Mouse (Mus musculus): ENCODE measurements around the gene Coa3.

Gene Coa3

DNA sequence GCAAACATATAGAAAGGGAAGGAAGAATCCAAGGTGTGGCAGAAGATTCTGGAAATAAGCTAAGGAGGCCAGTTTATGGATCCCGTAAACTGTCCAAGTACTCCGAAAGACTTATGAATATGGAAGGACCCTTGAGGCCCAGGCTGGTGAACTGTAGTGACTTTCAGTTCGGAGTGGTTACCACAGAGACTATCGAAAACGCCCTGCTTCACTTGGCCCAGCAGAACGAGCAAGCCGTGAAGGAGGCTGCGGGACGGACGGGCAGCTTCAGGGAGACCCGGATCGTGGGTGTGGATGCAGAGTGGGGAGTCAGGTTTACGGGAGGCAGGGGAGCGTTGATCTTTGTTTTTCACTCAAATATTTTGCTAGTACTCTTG is 267 bp upstream of the Coa3 start:
- no peak for DNase-seq

DNA sequence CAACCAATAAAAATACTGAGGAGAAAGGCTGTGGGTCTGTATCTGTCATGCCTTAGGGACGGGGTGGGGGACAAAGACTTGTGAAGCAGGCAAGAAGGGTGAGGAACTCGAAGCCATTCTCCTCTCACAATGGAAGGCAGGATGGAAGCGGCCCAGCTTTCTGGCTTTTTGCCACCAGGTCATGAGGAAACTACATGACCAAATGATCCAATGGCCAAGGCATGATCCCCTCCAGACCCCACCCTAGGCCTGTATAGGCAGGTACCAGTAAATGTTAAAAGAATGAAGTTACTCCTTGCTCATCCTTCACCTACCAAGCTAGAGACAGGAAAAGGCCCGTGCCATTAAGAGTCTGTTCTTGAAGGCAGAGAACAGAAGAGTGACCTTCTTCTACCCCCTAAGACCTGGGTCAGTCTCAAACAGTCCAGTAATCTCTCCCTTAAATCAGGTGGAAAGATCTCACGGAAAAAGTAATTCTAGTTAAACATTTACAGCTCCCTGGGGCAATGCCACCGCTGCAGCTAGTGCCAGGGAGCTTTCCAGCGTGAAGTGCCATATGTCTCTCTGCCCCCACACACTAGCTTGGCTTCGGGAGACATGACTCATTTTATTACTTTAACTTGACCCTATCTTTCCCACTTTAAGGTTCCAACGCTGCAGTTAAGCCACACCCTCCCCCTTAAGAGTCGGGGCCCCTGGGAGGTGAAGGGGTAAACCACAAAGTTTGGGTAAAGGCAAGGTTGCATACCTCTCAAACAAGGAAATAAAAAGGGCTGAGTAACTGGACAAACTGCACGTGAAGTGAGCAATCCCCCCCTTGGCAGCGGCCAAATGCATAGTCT is 1.3 kb downstream of the Coa3 start:
- no peak for DNase-seq

DNA sequence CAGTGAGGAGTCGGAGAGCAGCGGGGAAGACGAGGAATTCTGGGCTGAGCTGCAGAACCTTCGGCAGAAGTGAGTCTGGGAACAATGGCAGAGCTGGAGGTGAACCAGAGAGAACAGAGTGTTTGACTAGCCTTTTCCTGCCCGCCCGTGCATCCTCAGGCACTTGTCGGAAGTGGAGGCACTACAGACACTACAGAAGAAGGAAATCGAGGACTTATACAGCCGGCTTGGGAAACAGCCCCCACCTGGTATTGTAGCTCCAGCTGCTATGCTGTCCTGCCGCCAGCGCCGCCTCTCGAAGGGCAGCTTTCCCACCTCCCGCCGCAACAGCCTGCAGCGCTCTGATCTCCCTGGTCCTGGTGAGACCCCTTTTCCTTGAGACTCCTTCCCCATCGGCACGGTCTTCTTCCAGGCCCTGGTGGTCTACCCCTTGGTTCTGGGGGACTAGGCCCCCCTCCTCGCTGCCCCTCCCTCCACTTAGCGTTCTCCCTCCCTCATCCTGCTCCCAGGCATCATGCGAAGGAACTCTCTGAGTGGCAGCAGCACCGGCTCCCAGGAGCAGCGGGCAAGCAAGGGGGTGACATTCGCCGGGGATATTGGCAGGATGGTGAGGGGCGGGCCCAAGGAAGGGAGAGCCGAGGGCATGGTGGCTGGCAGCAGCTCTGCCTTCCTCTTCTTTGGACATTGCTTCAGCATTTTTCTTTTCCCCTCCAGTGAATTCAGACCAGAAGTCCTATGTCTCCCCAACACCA is 2.4 kb downstream of the Coa3 start:
- DNase-seq = no peak

DNA sequence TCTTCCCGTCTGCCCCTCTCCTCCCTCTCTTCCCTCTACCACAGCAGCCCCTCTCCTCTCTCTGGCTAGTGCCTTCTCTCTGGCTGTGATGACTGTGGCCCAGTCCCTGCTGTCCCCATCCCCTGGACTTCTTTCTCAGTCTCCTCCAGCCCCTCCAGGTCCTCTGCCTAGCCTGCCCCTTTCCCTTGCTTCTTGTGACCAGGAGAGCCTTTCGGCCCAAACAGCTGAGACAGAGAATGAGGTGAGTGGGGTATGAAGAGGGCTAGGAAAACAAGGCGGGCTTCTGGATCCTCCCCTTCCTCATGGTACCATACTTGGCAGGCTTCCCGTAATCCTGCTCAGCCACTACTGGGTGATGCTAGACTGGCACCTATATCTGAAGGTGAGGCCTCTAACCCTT is 3.6 kb downstream of the Coa3 start:
- DNase-seq = no peak

DNA sequence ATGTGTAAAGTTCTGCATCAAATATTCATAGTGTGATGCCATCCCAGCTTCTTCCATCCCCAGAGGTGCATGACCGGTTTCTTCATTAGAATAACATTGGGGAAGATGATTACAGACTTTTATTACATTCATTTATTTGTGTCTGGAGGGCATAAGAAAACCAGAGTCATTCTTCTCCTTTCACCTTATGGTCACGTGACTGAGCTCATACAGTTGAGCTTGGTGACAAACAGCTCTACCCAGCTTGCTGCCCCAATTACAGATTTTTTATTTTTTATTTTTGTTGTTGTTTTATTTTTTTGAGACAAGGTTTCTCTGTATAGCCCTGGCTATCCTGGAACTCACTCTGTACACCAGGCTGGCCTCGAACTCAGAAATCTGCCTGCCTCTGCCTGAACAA is 6.5 kb downstream of the Coa3 start:
- no peak for DNase-seq

DNA sequence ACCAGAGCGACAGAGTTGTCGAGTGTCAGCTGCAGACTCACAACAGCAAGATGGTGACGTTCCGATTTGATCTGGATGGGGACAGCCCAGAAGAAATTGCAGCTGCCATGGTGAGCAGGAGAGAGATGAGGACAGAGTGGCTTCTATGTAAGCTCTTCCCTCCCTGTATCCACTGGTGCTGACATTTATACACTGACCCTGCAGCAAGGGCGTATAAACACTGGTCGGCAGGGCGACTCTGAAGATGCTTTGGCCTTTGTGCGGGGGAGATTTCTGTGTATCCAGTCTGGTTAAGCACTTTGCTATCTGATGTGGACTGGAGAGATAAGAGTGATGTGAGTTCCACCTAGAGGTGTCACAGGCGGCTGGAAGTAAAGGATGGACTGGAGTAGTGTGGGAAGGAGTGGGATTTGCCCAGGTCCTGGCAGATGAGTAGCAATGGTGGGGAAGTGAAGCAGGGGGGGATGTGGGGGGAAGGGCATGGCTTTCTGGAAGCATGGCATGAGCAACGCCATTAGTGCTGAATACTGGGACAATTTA is 9.3 kb downstream of the Coa3 start:
- DNase-seq = peak; percentile 80

DNA sequence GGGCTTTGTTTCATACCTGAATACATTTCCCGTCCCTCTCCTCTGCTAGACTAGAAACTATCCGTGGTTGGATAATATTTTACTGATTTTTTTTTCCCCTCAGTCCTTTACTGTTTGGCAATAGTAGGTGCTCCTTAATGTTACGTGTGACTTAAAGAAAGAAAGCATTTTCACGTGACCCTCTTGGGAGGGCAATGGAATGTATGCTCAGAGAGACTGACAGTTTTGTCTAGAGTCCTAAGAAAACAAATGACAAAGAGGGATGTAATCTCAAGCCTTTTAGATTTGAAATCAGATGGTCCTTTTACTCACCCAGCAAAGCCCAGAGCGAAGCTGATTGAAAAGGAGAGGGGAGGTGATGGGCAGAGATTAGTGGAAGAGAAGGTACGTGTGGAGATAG is 13.0 kb downstream of the Coa3 start:
- DNase-seq = no peak

DNA sequence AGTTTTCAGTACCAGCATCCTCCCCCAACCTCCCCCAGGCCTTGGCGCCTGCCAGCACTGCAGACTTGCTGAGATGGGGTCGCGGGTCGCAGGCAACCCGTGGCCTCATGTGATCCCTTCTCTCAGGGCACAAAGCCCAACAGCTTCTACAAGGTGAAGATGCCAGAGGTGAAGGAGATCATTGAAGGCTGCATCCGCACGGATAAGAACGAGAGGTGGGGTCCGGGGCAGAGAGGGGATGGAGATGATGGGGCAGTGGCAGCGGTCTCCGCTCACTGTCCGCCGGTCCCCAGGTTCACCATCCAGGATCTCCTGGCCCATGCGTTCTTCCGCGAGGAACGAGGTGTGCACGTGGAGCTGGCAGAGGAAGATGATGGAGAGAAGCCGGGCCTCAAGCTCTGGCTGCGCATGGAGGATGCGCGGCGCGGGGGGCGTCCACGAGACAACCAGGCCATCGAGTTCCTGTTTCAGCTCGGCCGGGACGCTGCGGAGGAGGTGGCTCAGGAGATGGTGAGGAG is 13.9 kb downstream of the Coa3 start:
- peak; percentile 40 for DNase-seq

DNA sequence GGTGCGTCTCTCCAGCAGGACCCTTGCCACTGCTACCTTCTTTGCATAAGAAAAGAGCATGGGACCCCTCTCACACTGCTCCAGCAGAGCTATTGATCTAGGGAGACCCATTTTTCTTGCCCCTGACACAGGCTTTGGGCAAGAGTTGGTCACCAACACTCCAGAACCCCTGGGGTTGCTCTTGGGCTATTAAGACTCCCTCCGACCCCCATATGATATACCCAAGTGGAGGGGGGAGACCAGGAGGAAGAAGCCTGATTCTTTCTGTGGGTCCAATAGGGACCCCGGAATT is 15.0 kb downstream of the Coa3 start:
- DNase-seq = no peak

DNA sequence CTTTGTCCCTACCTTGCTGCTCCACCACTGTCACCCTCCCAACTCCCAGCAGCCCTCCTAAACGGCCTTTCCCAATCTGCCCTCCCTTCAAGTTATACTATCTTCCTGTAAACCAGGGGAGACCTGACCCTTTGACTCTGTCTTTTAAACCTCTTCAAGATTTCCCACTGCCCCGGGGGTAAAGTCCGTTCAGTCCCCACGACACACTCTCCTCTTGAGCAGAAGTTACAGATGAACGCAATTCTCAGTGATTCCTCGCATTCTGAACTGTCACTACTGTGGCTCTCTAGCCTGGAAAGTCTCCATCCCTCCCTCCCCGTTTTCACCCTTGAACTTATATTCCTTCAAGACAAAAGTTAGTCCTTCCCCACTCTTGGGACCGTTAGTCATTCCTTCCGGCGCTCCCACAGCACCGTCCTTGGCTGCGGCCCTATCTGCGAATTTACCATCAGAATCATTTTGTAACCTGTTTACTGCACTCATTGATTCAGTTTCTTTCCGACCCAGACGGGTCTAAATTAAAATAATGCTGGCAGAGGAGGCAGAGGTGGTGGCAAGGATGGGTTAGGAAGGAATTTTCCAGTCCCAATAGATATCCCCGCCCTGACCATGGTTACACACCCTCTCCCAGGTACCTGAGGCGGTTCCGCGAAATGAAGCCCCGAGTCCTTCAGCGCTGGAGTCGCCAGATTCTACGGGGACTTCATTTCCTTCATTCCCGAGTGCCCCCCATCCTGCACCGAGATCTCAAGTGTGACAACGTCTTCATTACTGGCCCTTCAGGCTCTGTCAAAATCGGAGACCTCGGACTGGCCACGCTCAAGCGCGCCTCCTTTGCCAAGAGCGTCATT is 15.6 kb downstream of the Coa3 start:
- no peak for DNase-seq

DNA sequence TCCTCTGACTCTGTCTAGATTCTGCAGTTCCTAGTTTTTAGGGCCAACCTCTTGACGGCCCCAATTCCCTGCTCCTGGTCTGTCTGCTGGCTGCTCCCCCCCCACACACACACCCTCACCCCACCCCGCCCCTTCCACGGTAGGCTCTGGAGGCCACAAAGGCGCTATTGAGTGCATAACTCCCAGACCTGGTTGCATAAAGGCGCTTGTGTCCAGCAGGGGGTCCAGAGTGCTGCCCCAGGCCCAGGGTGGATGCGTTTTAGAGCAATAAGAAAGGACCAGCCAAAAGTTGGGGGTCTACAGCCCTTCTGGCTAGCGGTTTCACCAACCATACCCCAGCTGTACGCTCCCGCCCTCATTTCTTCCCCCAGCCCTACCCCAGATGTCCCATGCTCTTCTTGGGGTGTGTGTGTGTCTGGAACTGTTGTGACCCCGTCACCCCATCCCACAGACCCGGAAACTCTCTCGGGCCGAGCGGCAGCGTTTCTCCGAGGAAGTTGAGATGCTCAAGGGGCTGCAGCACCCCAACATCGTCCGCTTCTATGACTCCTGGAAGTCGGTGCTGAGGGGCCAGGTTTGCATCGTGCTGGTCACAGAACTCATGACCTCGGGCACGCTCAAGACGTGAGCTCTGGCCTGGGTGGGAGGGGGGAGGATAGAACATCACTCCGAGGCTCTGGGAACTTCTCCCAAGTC is 16.5 kb downstream of the Coa3 start:
- DNase-seq = peak; percentile 64

DNA sequence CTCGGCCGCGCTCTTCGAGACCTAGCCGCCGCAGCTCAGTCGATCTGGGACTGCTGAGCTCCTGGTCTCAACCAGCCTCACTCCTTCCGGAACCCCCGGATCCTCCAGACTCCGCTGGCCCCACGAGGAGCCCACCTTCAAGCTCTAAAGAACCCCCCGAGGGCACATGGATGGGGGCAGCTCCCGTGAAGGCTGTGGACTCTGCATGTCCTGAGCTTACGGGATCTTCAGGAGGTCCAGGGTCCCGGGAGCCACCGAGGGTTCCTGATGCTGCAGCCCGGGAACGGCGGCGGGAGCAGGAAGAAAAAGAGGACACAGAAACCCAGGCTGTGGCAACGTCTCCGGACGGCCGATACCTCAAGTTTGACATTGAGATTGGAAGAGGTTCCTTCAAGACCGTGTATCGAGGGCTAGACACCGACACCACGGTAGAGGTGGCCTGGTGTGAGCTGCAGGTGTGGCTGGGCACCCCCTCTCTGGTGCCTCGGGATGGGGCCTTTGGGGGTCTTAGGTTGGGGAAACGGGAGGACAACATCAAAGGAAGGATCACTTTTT is 18.0 kb downstream of the Coa3 start:
- DNase-seq = no peak

DNA sequence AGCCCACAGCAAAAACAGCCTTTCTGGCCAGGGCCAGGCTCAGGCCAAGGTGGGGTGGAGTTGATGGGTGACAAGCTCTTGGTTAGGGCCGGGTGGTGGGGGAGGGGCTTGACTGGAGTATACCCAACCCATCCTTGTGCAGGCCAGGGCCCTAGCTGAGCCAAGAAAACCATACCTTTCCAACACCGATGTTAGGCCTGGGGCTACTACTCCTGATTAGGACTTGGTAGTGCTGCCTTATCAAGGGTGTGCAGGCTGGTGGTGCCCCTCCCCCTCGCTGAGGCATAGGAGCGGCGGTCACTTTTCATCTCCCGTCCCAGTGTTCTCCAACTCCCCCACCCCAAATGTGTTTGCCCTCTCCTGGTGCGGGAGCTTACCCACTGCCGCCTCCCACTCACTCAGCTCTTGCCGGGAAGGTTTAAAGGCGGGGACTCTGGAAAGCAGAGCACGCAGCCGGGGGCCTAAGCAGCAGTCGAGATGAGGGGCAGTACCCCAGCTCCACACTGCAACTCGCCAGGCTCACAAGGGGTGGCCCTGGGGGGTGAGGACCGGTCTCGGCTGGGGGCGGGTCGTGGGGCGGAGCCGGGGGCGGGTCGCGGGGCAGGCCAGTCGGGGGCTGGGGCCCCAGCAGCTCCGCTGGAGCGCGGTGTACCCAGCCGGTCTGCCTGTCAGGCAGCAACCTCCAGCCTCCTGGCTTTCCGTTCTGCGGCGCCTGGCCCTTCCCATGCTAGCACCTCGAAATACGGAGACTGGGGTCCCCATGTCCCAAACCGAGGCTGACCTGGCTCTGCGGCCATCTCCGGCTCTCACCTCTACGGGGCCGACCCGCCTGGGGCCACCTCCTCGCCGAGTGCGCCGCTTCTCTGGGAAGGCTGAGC is 18.7 kb downstream of the Coa3 start, which contains the start of gene Wnk4:
TSS of gene Wnk4 (plus strand) at position 620 of the 878 bp plus-strand sequence.
- DNase-seq = peak; percentile 79

DNA sequence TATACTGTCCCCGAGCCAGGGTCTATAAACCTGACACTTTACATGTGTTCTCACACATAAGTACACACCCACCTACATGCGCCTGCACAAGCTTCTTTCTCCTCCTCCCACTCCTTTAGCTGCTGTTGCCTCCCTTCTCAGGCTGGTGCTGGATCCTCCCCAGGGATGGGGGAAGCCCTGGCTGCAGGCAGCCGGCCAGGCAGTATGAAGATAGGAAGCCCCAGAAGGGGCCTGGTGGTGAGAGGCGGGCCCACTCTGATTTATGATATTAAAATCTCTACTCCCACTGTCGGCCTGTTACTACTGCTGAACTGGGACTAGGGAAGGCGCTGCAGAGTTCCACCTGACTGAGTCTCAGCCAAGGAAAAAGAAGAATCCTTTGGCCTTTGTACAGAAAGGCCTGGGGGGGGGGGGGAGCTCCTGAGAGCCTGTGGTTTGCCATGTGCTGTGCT is 19.6 kb downstream of the Coa3 start:
- no peak for DNase-seq

DNA sequence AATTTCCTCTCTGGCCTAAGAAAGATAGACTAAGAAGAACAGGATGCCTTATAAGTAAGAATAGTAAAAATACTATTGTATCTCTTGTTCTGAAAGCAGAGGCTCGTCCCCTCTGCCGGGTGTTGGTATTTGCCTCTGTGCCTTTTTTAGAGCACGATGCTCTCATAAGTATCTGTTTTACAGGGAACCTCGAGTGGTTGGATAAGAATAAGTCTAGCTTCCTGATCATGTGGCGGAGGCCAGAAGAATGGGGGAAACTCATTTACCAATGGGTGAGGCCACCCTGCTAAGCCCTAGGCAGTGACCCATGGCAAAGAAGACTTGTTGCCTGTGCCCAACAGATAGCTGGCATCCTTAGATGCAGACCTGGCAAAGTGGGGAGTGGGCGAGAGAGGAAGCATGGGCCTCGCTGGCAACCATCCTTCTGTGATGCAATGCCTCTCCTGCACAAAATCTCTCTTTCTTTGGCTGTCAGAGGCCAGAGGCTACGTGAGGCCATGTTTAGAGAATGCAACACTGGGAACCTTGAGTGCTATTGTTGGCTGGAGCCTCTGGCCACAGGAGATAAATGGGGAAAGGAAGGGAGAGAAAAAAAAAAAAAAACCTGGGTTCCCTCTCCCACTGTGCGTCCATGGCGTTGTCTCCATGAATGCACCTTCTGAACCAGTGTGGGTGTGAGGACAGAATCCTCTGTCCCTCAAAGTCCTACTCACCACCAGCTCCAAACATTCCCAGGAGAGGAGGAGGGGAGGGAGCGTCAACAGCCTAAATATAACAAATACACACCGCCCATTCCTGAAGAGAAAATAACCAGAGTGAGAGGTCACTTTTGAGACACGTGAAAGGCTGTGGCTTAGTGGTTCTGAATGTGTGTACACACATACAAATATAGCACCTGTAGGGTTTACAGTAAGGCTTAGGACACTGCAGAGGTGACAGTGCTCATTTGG is 22.8 kb downstream of the Coa3 start:
- no peak for DNase-seq

DNA sequence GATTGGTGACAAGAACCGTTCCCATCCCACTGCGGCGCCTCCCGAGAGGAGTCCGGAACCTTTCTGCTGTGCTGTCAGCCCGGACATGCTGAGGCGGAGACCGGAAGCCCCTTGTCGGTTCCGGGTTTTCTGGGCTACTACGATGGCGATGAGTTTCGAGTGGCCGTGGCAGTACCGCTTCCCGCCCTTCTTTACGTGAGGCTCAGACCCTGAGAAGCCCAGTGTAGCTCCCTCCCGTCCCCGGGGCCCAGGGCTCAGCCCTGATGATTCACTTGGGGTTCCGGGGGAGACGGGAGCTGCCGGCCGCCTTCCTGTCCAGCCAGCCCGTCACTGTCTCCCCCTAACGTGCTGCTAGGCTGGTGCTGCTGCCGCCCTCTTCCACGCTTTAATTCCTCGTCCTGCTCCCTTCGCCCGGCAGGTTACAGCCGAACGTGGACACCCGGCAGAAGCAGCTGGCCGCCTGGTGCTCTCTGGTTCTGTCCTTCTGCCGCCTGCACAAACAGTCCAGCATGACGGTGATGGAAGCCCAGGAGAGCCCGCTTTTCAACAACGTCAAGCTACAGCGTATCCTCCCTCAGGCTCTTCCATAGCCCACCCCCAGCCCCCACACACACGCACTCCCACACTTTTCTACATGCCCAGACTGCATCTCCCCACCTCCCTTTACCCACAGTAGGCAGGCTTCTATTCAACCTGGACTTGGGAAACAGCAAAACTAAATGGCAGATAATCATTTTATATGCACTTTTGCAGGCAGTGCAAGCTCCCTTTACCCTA is 25.1 kb downstream of the Coa3 start, which contains the start of gene Vps25:
TSS of gene Vps25 (plus strand) at position 95 of the 777 bp plus-strand sequence.
- DNase-seq = peak; percentile 92

DNA sequence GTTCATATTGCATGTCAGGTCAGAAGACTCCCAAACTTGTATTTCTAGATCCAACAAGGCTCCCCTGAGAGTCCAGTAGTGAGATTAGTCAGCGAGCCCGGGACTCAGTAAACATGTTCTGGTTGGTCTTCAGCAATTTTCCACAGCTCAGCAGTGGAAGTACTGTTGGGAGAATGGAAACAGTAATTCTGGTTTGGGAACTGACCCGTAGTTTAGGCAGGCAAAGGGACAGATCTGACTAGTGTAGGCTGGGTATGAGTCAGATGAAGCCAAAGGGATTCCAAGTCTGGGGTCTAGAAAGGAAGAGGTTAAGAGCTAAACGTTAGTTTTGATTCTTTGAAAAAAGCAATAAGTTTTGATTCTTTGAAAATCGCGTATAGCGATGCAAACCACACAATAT is 26.0 kb downstream of the Coa3 start:
- no peak for DNase-seq

DNA sequence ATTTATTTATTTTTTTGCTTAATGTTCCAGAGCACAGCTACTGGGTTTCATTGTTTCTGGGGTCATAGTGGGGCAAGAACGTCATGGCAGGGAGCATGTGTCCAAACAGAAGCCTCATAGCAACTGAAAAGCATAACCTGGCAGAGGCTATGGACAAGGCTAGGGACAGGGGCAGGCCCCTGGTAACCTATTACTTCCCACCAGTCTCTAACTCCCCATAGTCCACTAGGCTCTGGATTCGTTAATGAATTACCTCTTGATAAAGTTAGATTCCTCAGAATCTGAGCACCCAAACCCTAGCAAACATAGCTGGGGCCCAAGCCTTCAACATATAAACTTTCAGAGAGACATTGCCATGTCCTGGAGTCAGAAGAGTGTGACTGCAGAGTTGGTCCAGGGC is 27.9 kb downstream of the Coa3 start:
- DNase-seq = no peak
